Mouse (Mus musculus) limb, embryonic 11.5 days (tissue): ENCODE measurements around the gene Bmpr1a. TPM values are rescaled to one million over a fixed set of nuclear protein-coding genes. Genes with fewer than 3 reads are reported as not detected.

Source experiments
- ATAC-seq: fragments of 200-750 bp; cut with Nextera tagmentation; 2 replicates; pipeline ENCODE4 v1.8.0; 2017; ENCODE audit warnings: low read depth; ENCODE audit not compliant: insufficient number of reproducible peaks, low FRiP score, low TSS enrichment
- DNase-seq: peaks from one replicate; pipeline ENCODE4 v3.0.0-alpha.2; 2015; ENCODE audit warnings: low spot score
- H3K27ac ChIP-seq: fragments of 300-500 bp; sonication (generic); replicated peaks from 2 replicates; pipeline ENCODE4 v1.5.1; 2014; ENCODE audit warnings: low read depth, mild to moderate bottlenecking, low read length
- H3K27me3 ChIP-seq: fragments of 300-500 bp; sonication (generic); 2 replicates; pipeline ENCODE4 v1.6.1; 2014; ENCODE audit warnings: mild to moderate bottlenecking, low read length, mixed read lengths; ENCODE audit not compliant: control insufficient read depth, insufficient read depth
- H3K36me3 ChIP-seq: fragments of 300-500 bp; sonication (generic); 2 replicates; pipeline ENCODE4 v1.6.1; 2014; ENCODE audit warnings: mild to moderate bottlenecking, low read length, moderate library complexity, mixed read lengths; ENCODE audit not compliant: control insufficient read depth, insufficient read depth
- H3K4me1 ChIP-seq: fragments of 300-500 bp; sonication (generic); 2 replicates; pipeline ENCODE4 v1.6.1; 2014; ENCODE audit warnings: low read length, mixed read lengths; ENCODE audit not compliant: control insufficient read depth, insufficient read depth
- H3K4me2 ChIP-seq: fragments of 300-500 bp; sonication (generic); 2 replicates; pipeline ENCODE4 v1.6.1; 2014; ENCODE audit warnings: low read depth, mild to moderate bottlenecking, moderate library complexity; ENCODE audit not compliant: severe bottlenecking
- H3K4me3 ChIP-seq: fragments of 300-500 bp; sonication (generic); 2 replicates; pipeline ENCODE4 v1.5.1; 2014; ENCODE audit warnings: low read depth, low read length
- H3K9ac ChIP-seq: fragments of 300-500 bp; sonication (generic); 2 replicates; pipeline ENCODE4 v1.6.1; 2014; ENCODE audit warnings: mild to moderate bottlenecking, low read length
- H3K9me3 ChIP-seq: fragments of 300-500 bp; sonication (generic); 2 replicates; pipeline ENCODE4 v1.6.1; 2016; ENCODE audit warnings: low read length; ENCODE audit not compliant: control insufficient read depth
- WGBS: fragments of 180-500 bp; shearing (Covaris S2); extraction: QIAGEN DNeasy Blood & Tissue Kit; methylation state at CpG from one replicate; pipeline ENCODE4 v1.1.7; 2014; 5-methylcytosine and 5-hydroxymethylcytosine counted together
- polyA plus RNA-seq: library from polyadenylated mRNA; unstranded; fragments of >200 nt; fragmentation: Nextera tagmentation; extraction: Ambion mirVana; gene quantifications from 2 replicates; pipeline ENCODE4 v1.2.1, GENCODE M21; 2014

Bmpr1a gene
- polyA plus RNA-seq, 1 experiment from 2014 or later = 67.2 TPM

GRCm38 (mm10) chr14:34492688-34493087 lies 10.5 kb downstream of the Bmpr1a start:
- no peaks in the 10 kb centered on the region for H3K9me3 ChIP-seq
- 86% methylated on average over 2 of the region's 2 CpGs for WGBS
- no peaks in the 10 kb centered on the region for H3K4me1 ChIP-seq
- no peak overlapping the region for H3K4me3 ChIP-seq
- H3K36me3 ChIP-seq = peaks cover 2% of the 10 kb centered on the region; the same call in 1 of the 2 replicates
- ATAC-seq (no peak), DNase-seq (no peak)
- H3K4me2 ChIP-seq = no peak overlapping the region
- H3K27ac ChIP-seq = no peak overlapping the region
- no peaks in the 10 kb centered on the region for H3K27me3 ChIP-seq
- H3K9ac ChIP-seq = no peak overlapping the region

DNA sequence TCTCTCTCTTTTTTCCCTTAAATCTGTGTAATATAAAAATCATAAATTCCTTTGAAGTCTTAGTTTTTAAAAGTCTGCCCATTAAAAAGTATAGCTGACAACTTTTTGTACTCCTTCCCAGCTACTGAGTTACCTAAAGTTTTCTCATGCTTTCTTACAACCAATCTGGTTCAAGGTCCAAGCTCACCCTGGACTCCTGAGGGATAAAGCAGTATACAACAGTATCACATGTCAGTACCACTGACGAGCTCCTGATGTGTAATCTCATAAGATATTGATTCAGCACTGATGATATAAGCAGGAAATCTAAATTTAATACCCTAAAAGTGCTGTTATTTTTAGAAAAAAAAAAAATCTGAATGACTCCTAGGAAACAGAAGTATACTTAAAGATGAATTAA lies 12.2 kb downstream of the Bmpr1a start:
- peaks cover 2% of the 10 kb centered on the region; the same call in 1 of the 2 replicates for H3K36me3 ChIP-seq
- WGBS = 69% methylated on average over 1 of the region's 1 CpGs
- DNase-seq (no peak), ATAC-seq (no peak)
- H3K27ac ChIP-seq = no peak overlapping the region
- no peak overlapping the region for H3K4me2 ChIP-seq
- no peaks in the 10 kb centered on the region for H3K27me3 ChIP-seq
- H3K4me3 ChIP-seq = no peak overlapping the region
- H3K9ac ChIP-seq = no peak overlapping the region
- no peaks in the 10 kb centered on the region for H3K4me1 ChIP-seq
- H3K9me3 ChIP-seq = no peaks in the 10 kb centered on the region

DNA sequence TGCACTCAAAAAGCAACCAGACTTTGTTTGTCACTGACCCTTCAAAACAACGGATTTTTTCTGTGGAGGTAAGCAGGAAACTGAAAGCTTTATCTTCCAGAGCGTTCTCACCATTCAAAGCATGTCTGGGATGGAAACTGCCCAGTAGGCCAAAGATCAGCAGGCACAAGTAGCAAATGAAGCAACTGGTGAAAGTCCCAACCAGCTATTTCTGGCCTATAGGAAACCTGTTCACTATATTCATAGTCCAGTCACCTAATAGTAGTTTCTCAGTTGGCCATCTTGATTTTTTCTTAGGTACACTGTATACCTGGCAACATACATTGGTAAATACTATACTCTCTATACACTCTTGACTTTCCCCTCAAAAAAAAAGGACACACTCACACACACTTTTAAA lies 13.2 kb downstream of the Bmpr1a start:
- H3K9me3 ChIP-seq = no peaks in the 10 kb centered on the region
- no peaks in the 10 kb centered on the region for H3K27me3 ChIP-seq
- no peak for ATAC-seq
- no peak overlapping the region for H3K4me3 ChIP-seq
- H3K4me2 ChIP-seq = no peak overlapping the region
- H3K27ac ChIP-seq = no peak overlapping the region
- DNase-seq = no peak
- H3K4me1 ChIP-seq = no peaks in the 10 kb centered on the region
- H3K36me3 ChIP-seq = peaks cover 2% of the 10 kb centered on the region; the same call in 1 of the 2 replicates
- H3K9ac ChIP-seq = no peak overlapping the region
- WGBS = 80% methylated on average over 2 of the region's 2 CpGs

DNA sequence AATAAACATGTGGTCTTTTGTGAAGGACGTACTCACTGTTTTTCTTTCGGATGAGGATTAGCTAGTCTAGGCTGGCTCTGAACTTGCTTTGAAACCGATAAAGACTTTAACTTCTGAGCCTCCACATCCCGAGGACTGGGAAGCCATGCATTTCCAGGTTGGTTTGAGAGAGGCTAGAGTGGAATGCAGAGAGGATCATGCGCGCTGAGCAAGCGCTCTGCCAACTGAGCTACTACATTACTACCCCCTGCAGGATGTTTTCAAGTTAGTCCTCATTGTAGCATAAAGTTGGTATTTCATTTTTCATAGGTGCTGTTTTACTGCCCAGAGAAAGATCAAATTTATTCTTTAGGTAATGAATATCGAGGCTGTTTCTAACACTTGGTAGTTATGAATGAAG lies 17.0 kb downstream of the Bmpr1a start:
- Histone ChIP-seq H3K4me2 (no peak overlapping the region), H3K27ac (no peak overlapping the region), H3K9me3 (no peaks in the 10 kb centered on the region), H3K4me3 (no peak overlapping the region), H3K9ac (no peak overlapping the region), H3K27me3 (no peaks in the 10 kb centered on the region), H3K36me3 (no peaks in the 10 kb centered on the region), H3K4me1 (no peaks in the 10 kb centered on the region)
- no peak for DNase-seq
- ATAC-seq = no peak
- WGBS = 71% methylated on average over 8 of the region's 8 CpGs

GRCm38 (mm10) chr14:34483469-34484341 lies 19.4 kb downstream of the Bmpr1a start:
- WGBS = 51% methylated on average over 6 of the region's 6 CpGs
- H3K36me3 ChIP-seq = no peaks in the 10 kb centered on the region
- H3K27me3 ChIP-seq = no peaks in the 10 kb centered on the region
- ATAC-seq (no peak), DNase-seq (no peak)
- H3K4me1 ChIP-seq = no peaks in the 10 kb centered on the region
- no peaks in the 10 kb centered on the region for H3K9me3 ChIP-seq
- no peak overlapping the region for H3K9ac ChIP-seq
- H3K4me2 ChIP-seq = no peak overlapping the region
- no peak overlapping the region for H3K4me3 ChIP-seq
- no peak overlapping the region for H3K27ac ChIP-seq

GRCm38 (mm10) chr14:34471591-34471990 lies 31.6 kb downstream of the Bmpr1a start:
- Histone ChIP-seq H3K4me1 (peaks cover 4% of the 10 kb centered on the region; the same call in 1 of the 2 replicates), H3K9ac (no peak overlapping the region), H3K27me3 (no peaks in the 10 kb centered on the region), H3K4me3 (no peak overlapping the region), H3K27ac (no peak overlapping the region), H3K9me3 (no peaks in the 10 kb centered on the region), H3K36me3 (no peaks in the 10 kb centered on the region), H3K4me2 (no peak overlapping the region)
- DNase-seq = no peak
- no peak for ATAC-seq

GRCm38 (mm10) chr14:34466291-34466690 lies 36.9 kb downstream of the Bmpr1a start:
- Histone ChIP-seq H3K4me1 (no peaks in the 10 kb centered on the region), H3K36me3 (no peaks in the 10 kb centered on the region), H3K27ac (no peak overlapping the region), H3K4me3 (no peak overlapping the region), H3K9me3 (no peaks in the 10 kb centered on the region), H3K27me3 (no peaks in the 10 kb centered on the region), H3K9ac (no peak overlapping the region), H3K4me2 (no peak overlapping the region)
- ATAC-seq (no peak), DNase-seq (no peak)
- 78% methylated on average over 3 of the region's 3 CpGs for WGBS

GRCm38 (mm10) chr14:34459386-34459785 lies 43.8 kb downstream of the Bmpr1a start:
- Histone ChIP-seq H3K36me3 (peaks cover 3% of the 10 kb centered on the region; the same call in 1 of the 2 replicates), H3K4me2 (no peak overlapping the region), H3K9ac (no peak overlapping the region), H3K27me3 (no peaks in the 10 kb centered on the region), H3K27ac (no peak overlapping the region), H3K4me1 (no peaks in the 10 kb centered on the region), H3K9me3 (no peaks in the 10 kb centered on the region), H3K4me3 (no peak overlapping the region)
- DNase-seq = no peak
- WGBS = 96% methylated on average over 2 of the region's 2 CpGs
- ATAC-seq = no peak
